Mouse (Mus musculus): ENCODE results near the gene Actl11. TPM values are rescaled to one million over a fixed set of nuclear protein-coding genes. Genes with fewer than 3 reads are reported as not detected.

Actl11 gene
- polyA plus RNA-seq, 1 experiment from 2014 or later = not detected

GRCm38 (mm10) chr9:107926920-107927420, 1.3 kb upstream of the Actl11 start:
- no peak for ATAC-seq
- 41% methylated on average over 9 of the region's 9 CpGs for WGBS
- no peaks in the 10 kb centered on the region for H3K4me1 ChIP-seq (replicated peaks; ENCODE audit: control insufficient read depth, insufficient read depth, low read length)
- no peak overlapping the region for H3K4me3 ChIP-seq (ENCODE audit: low read depth, low read length)
- no peaks in the 10 kb centered on the region for H3K27me3 ChIP-seq (replicated peaks; ENCODE audit: control insufficient read depth, insufficient read depth, low read length)
- TF ChIP-seq CTCF (IDR thresholded peaks at IDR 0.05; ENCODE audit: low read depth) = no peak
- H3K36me3 ChIP-seq (ENCODE audit: control insufficient read depth, insufficient read depth) = peaks cover 5% of the 10 kb centered on the region; the same call in 1 of the 2 replicates
- H3K9me3 ChIP-seq (ENCODE audit: control insufficient read depth) = no peaks in the 10 kb centered on the region
- H3K9ac ChIP-seq (ENCODE audit: low read depth, low read length) = no peak overlapping the region
- H3K4me2 ChIP-seq (replicated peaks; ENCODE audit: low read depth) = no peak overlapping the region
- H3K27ac ChIP-seq (ENCODE audit: low read depth, low read length) = no peak overlapping the region

GRCm38 (mm10) chr9:107927749-107928148, 520 bp upstream of the Actl11 start:
- no peak overlapping the region for H3K4me2 ChIP-seq (replicated peaks; ENCODE audit: low read depth)
- H3K9me3 ChIP-seq (ENCODE audit: control insufficient read depth) = no peaks in the 10 kb centered on the region
- ATAC-seq = no peak
- H3K9ac ChIP-seq (ENCODE audit: low read depth, low read length) = no peak overlapping the region
- H3K27ac ChIP-seq (ENCODE audit: low read depth, low read length) = no peak overlapping the region
- H3K4me3 ChIP-seq (ENCODE audit: low read depth, low read length) = no peak overlapping the region
- H3K36me3 ChIP-seq (ENCODE audit: control insufficient read depth, insufficient read depth) = peaks cover 5% of the 10 kb centered on the region; the same call in 1 of the 2 replicates
- H3K4me1 ChIP-seq (replicated peaks; ENCODE audit: control insufficient read depth, insufficient read depth, low read length) = no peaks in the 10 kb centered on the region
- TF ChIP-seq CTCF (IDR thresholded peaks at IDR 0.05; ENCODE audit: low read depth) = no peak
- H3K27me3 ChIP-seq (replicated peaks; ENCODE audit: control insufficient read depth, insufficient read depth, low read length) = no peaks in the 10 kb centered on the region
- 77% methylated on average over 5 of the region's 5 CpGs for WGBS

GRCm38 (mm10) chr9:107932221-107932620, 4.0 kb downstream of the Actl11 start:
- no peak overlapping the region for H3K9ac ChIP-seq (ENCODE audit: low read depth, low read length)
- no peak overlapping the region for H3K4me3 ChIP-seq (ENCODE audit: low read depth, low read length)
- H3K27ac ChIP-seq (ENCODE audit: low read depth, low read length) = no peak overlapping the region
- no peaks in the 10 kb centered on the region for H3K36me3 ChIP-seq (ENCODE audit: control insufficient read depth, insufficient read depth)
- WGBS = 56% methylated on average over 4 of the region's 4 CpGs
- ATAC-seq = 0 out of 2 replicates have a peak, but pooled peaks have one; percentile 16
- no peak for TF ChIP-seq CTCF (IDR thresholded peaks at IDR 0.05; ENCODE audit: low read depth)
- no peak overlapping the region for H3K4me2 ChIP-seq (replicated peaks; ENCODE audit: low read depth)
- no peaks in the 10 kb centered on the region for H3K4me1 ChIP-seq (replicated peaks; ENCODE audit: control insufficient read depth, insufficient read depth, low read length)
- 0 out of 2 replicates have a peak, but pooled peaks cover 15% of the 10 kb centered on the region for H3K27me3 ChIP-seq (replicated peaks; ENCODE audit: control insufficient read depth, insufficient read depth, low read length)
- no peaks in the 10 kb centered on the region for H3K9me3 ChIP-seq (ENCODE audit: control insufficient read depth)

- H3K4me2 ChIP-seq (replicated peaks; ENCODE audit: low read depth) = no peak overlapping the region
- no peaks in the 10 kb centered on the region for H3K4me1 ChIP-seq (replicated peaks; ENCODE audit: control insufficient read depth, insufficient read depth, low read length)
- no peak overlapping the region for H3K27ac ChIP-seq (ENCODE audit: low read depth, low read length)
- ATAC-seq = no peak
- H3K36me3 ChIP-seq (ENCODE audit: control insufficient read depth, insufficient read depth) = no peaks in the 10 kb centered on the region
- no peaks in the 10 kb centered on the region for H3K9me3 ChIP-seq (ENCODE audit: control insufficient read depth)
- WGBS = 85% methylated on average over 11 of the region's 11 CpGs
- TF ChIP-seq CTCF (IDR thresholded peaks at IDR 0.05; ENCODE audit: low read depth) = no peak
- H3K4me3 ChIP-seq (ENCODE audit: low read depth, low read length) = no peak overlapping the region
- no peak overlapping the region for H3K9ac ChIP-seq (ENCODE audit: low read depth, low read length)
- 0 out of 2 replicates have a peak, but pooled peaks cover 15% of the 10 kb centered on the region for H3K27me3 ChIP-seq (replicated peaks; ENCODE audit: control insufficient read depth, insufficient read depth, low read length)
Measured at GRCm38 (mm10) chr9:107934146-107934545, 5.9 kb downstream of the Actl11 start.

- Histone ChIP-seq H3K4me3 (ENCODE audit: low read depth, low read length) (peak within 1 kb of the TSS; percentile 43), H3K36me3 (ENCODE audit: control insufficient read depth, insufficient read depth) (no peaks in the 10 kb centered on the region), H3K27ac (ENCODE audit: low read depth, low read length) (no peak within 1 kb of the TSS), H3K9me3 (ENCODE audit: control insufficient read depth) (no peaks in the 10 kb centered on the region), H3K4me2 (replicated peaks; ENCODE audit: low read depth) (peak within 1 kb of the TSS; percentile 87), H3K9ac (ENCODE audit: low read depth, low read length) (peak within 1 kb of the TSS; percentile 50), H3K27me3 (replicated peaks; ENCODE audit: control insufficient read depth, insufficient read depth, low read length) (0 out of 2 replicates have a peak, but pooled peaks cover 15% of the 10 kb centered on the region), H3K4me1 (replicated peaks; ENCODE audit: control insufficient read depth, insufficient read depth, low read length) (no peaks in the 10 kb centered on the region)
- WGBS = 39% methylated on average over 3 of the region's 3 CpGs
- ATAC-seq = no peak
- TF ChIP-seq CTCF (IDR thresholded peaks at IDR 0.05; ENCODE audit: low read depth) = no peak
Measured at GRCm38 (mm10) chr9:107935374-107935773, 7.1 kb downstream of the Actl11 start, which contains the start of gene Camkv. TSS of gene Camkv (plus strand) at chr9:107935674.

GRCm38 (mm10) chr9:107935790-107936214, 7.5 kb downstream of the Actl11 start:
- no peak overlapping the region for H3K27ac ChIP-seq (ENCODE audit: low read depth, low read length)
- no peaks in the 10 kb centered on the region for H3K4me1 ChIP-seq (replicated peaks; ENCODE audit: control insufficient read depth, insufficient read depth, low read length)
- H3K9ac ChIP-seq (ENCODE audit: low read depth, low read length) = peak overlapping the region; percentile 50
- under 1% methylated on average over 41 of the region's 41 CpGs for WGBS
- 0 out of 2 replicates have a peak, but pooled peaks cover 15% of the 10 kb centered on the region for H3K27me3 ChIP-seq (replicated peaks; ENCODE audit: control insufficient read depth, insufficient read depth, low read length)
- no peaks in the 10 kb centered on the region for H3K9me3 ChIP-seq (ENCODE audit: control insufficient read depth)
- no peak for TF ChIP-seq CTCF (IDR thresholded peaks at IDR 0.05; ENCODE audit: low read depth)
- H3K4me3 ChIP-seq (ENCODE audit: low read depth, low read length) = peak overlapping the region; percentile 43
- no peaks in the 10 kb centered on the region for H3K36me3 ChIP-seq (ENCODE audit: control insufficient read depth, insufficient read depth)
- H3K4me2 ChIP-seq (replicated peaks; ENCODE audit: low read depth) = peak overlapping the region; percentile 87
- ATAC-seq = no peak
